Mouse (Mus musculus) MEL (cell line): ENCODE data around the gene Daxx. TPM values are rescaled to one million over a fixed set of nuclear protein-coding genes. Genes with fewer than 3 reads are reported as not detected.

Experiments used
- DNase-seq: peaks from one replicate; pipeline ENCODE4 v3.0.0; 2011; ENCODE audit warnings: low read depth, low spot score
- H3K27ac ChIP-seq: 2 replicates; pipeline ENCODE4 v1.5.1; 2012; ENCODE audit warnings: low read depth, mild to moderate bottlenecking, control low read depth, low read length, moderate library complexity; ENCODE audit not compliant: control insufficient read depth
- H3K27me3 ChIP-seq, 2 experiments: fragments of 150-350 bp in 1 of 2; sonication (generic) in 1 of 2; 2 replicates each; pipeline ENCODE4 v1.6.1; 2012; ENCODE audit warnings: low read length in 2 of 2, mild to moderate bottlenecking in 2 of 2, improper control_type of control experiment in 1 of 2, moderate library complexity in 1 of 2; ENCODE audit not compliant: insufficient read depth in 2 of 2, control insufficient read depth in 1 of 2
- H3K36me3 ChIP-seq, 2 experiments: 2 replicates each; pipeline ENCODE4 v1.6.1; 2012 to 2014; ENCODE audit warnings: low read length in 2 of 2, improper control_type of control experiment in 1 of 2, inconsistent platforms in 1 of 2, mild to moderate bottlenecking in 1 of 2; ENCODE audit not compliant: insufficient read depth in 2 of 2, control insufficient read depth in 1 of 2
- H3K4me1 ChIP-seq, 2 experiments: fragments of 150-350 bp in 1 of 2; sonication (generic) in 1 of 2; 2 replicates each; pipeline ENCODE4 v1.6.1; 2012; ENCODE audit warnings: low read length in 2 of 2, improper control_type of control experiment in 1 of 2, mild to moderate bottlenecking in 1 of 2; ENCODE audit not compliant: insufficient read depth in 2 of 2, control insufficient read depth in 1 of 2
- H3K4me3 ChIP-seq, 2 experiments: fragments of 150-350 bp in 1 of 2; sonication (generic) in 1 of 2; 2 replicates each; pipeline ENCODE4 v1.5.1; 2012; ENCODE audit warnings: low read depth in 2 of 2, low read length in 2 of 2, mild to moderate bottlenecking in 2 of 2, moderate library complexity in 2 of 2, control low read depth in 1 of 2, improper control_type of control experiment in 1 of 2; ENCODE audit not compliant: control insufficient read depth in 1 of 2, insufficient read depth in 1 of 2
- H3K79me2 ChIP-seq: 2 replicates; pipeline ENCODE4 v1.6.1; 2012; ENCODE audit warnings: mild to moderate bottlenecking, low read length, moderate library complexity; ENCODE audit not compliant: control insufficient read depth, poor library complexity, insufficient read depth
- H3K9ac ChIP-seq: 2 replicates; pipeline ENCODE4 v1.6.1; 2012; ENCODE audit warnings: low read depth, mild to moderate bottlenecking, control low read depth, low read length, moderate library complexity; ENCODE audit not compliant: control insufficient read depth, poor library complexity, severe bottlenecking
- H3K9me3 ChIP-seq: fragments of 150-350 bp; sonication (generic); replicated peaks from 2 replicates; pipeline ENCODE4 v1.6.1; 2012; ENCODE audit warnings: mild to moderate bottlenecking, low read length, improper control_type of control experiment, moderate library complexity; ENCODE audit not compliant: insufficient read depth
- BHLHE40 ChIP-seq: IDR thresholded peaks from 2 replicates; pipeline ENCODE4 v1.6.1; 2012; ENCODE audit warnings: low read depth, mild to moderate bottlenecking, inconsistent platforms, low read length, improper control_type of control experiment, borderline replicate concordance
- E2F4 ChIP-seq: IDR thresholded peaks from 2 replicates; pipeline ENCODE4 v1.6.1; 2011; ENCODE audit warnings: low read depth, low read length, improper control_type of control experiment, borderline replicate concordance
- ELF1 ChIP-seq: IDR thresholded peaks from 2 replicates; pipeline ENCODE4 v1.6.1; 2014; ENCODE audit warnings: low read depth, mild to moderate bottlenecking, inconsistent platforms, low read length, improper control_type of control experiment, moderate library complexity
- EP300 ChIP-seq, 2 experiments: IDR thresholded peaks; 2 replicates each; pipeline ENCODE4 v1.6.1; 2011; ENCODE audit warnings: improper control_type of control experiment in 2 of 2, low read length in 2 of 2, low read depth in 1 of 2, mild to moderate bottlenecking in 1 of 2
- ETS1 ChIP-seq: IDR thresholded peaks from 2 replicates; pipeline ENCODE4 v1.6.1; 2012; ENCODE audit warnings: low read depth, mild to moderate bottlenecking, inconsistent platforms, low read length, improper control_type of control experiment, moderate library complexity
- KAT2A ChIP-seq: conservative IDR thresholded peaks from 2 replicates; pipeline ENCODE4 v1.6.1; 2012; ENCODE audit warnings: low read depth, low read length, improper control_type of control experiment, inconsistent platforms
- MAFK ChIP-seq: IDR thresholded peaks from 2 replicates; pipeline ENCODE4 v1.6.1; 2011; ENCODE audit warnings: low read depth, mild to moderate bottlenecking, low read length, improper control_type of control experiment, borderline replicate concordance
- MXI1 ChIP-seq: IDR thresholded peaks from 2 replicates; pipeline ENCODE4 v1.6.1; 2011; ENCODE audit warnings: mild to moderate bottlenecking, low read depth, low read length, improper control_type of control experiment
- MYB ChIP-seq: IDR thresholded peaks from 2 replicates; pipeline ENCODE4 v1.6.1; 2011; ENCODE audit warnings: mild to moderate bottlenecking, low read depth, low read length, improper control_type of control experiment
- NELFE ChIP-seq: IDR thresholded peaks from 2 replicates; pipeline ENCODE4 v1.6.1; 2011; ENCODE audit warnings: low read depth, low read length, improper control_type of control experiment
- NRF1 ChIP-seq: IDR thresholded peaks from 2 replicates; pipeline ENCODE4 v1.6.1; 2014; ENCODE audit warnings: low read depth, mild to moderate bottlenecking, inconsistent platforms, low read length, improper control_type of control experiment, moderate library complexity; ENCODE audit not compliant: poor library complexity, insufficient read depth, severe bottlenecking
- POLR2AphosphoS2 ChIP-seq: IDR thresholded peaks from 2 replicates; pipeline ENCODE4 v1.6.1; 2011; ENCODE audit warnings: low read length, improper control_type of control experiment
- RCOR1 ChIP-seq: IDR thresholded peaks from 2 replicates; pipeline ENCODE4 v1.6.1; 2012; ENCODE audit warnings: low read depth, mild to moderate bottlenecking, inconsistent platforms, low read length, improper control_type of control experiment
- TAL1 ChIP-seq: IDR thresholded peaks from 2 replicates; pipeline ENCODE4 v1.6.1; 2012; ENCODE audit warnings: mild to moderate bottlenecking, inconsistent platforms, low read length, moderate library complexity, mixed read lengths
- TBP ChIP-seq: IDR thresholded peaks from 2 replicates; pipeline ENCODE4 v1.8.0; 2011; ENCODE audit warnings: low read depth, low read length, improper control_type of control experiment
- TCF12 ChIP-seq: IDR thresholded peaks from 2 replicates; pipeline ENCODE4 v1.6.1; 2014; ENCODE audit warnings: low read depth, mild to moderate bottlenecking, inconsistent platforms, low read length, improper control_type of control experiment, moderate library complexity
- USF2 ChIP-seq, 2 experiments: IDR thresholded peaks; 2 replicates each; pipeline ENCODE4 v1.6.1; 2011 to 2012; ENCODE audit warnings: improper control_type of control experiment in 2 of 2, low read length in 2 of 2, borderline replicate concordance in 1 of 2, inconsistent platforms in 1 of 2, low read depth in 1 of 2, mild to moderate bottlenecking in 1 of 2; ENCODE audit not compliant: insufficient read depth in 1 of 2
- ZC3H11A ChIP-seq: IDR thresholded peaks from 2 replicates; pipeline ENCODE4 v1.6.1; 2012; ENCODE audit warnings: low read depth, mild to moderate bottlenecking, inconsistent platforms, low read length, improper control_type of control experiment
- polyA plus RNA-seq, 2 experiments: library from polyadenylated mRNA; stranded (reverse) in 1 of 2; unstranded in 1 of 2; fragments of >175 nt in 1 of 2; fragments of >200 nt in 1 of 2; gene quantifications; 2 replicates each; pipeline versions ENCODE4 v1.2.1 to v1.2.4; 2012; ENCODE audit warnings: low replicate concordance in 2 of 2, low read depth in 1 of 2; ENCODE audit not compliant: insufficient read length in 2 of 2, insufficient read depth in 1 of 2, missing spikeins in 1 of 2
- total RNA-seq: library from RNA; depleted of rRNA; stranded (reverse); fragments of 300-350 nt; gene quantifications from 2 replicates; pipeline ENCODE4 v1.2.3, GENCODE M21; 2012

The Daxx gene
- total and polyA plus RNA-seq, 3 experiments = 40.6 to 68.0 TPM; not detected in 1

- peak; percentile 38; the same call in 1 of the 2 replicates for TF ChIP-seq KAT2A
- TF ChIP-seq E2F4 = no peak
- TF ChIP-seq NELFE = no peak
- TF ChIP-seq RCOR1 = no peak
- TF ChIP-seq NRF1 = no peak
- TF ChIP-seq TAL1 = no peak
- 0 out of 2 replicates have a peak, but pooled peaks have one; percentile 1 for TF ChIP-seq TBP
- TF ChIP-seq MYB = no peak
- TF ChIP-seq ZC3H11A = peak; percentile 31
- no peak for TF ChIP-seq BHLHE40
- no peak for TF ChIP-seq USF2 (IDR thresholded peaks at IDR 0.05; ENCODE audit: borderline replicate concordance in 1 of 2, insufficient read depth in 1 of 2, low read depth in 1 of 2, low read length in 2 of 2)
- TF ChIP-seq MXI1 = peak; percentile 81
- TF ChIP-seq TCF12 = peak; percentile 24; the same call in 1 of the 2 replicates
- no peak for TF ChIP-seq ELF1
- TF ChIP-seq MAFK = no peak
- no peak for TF ChIP-seq POLR2AphosphoS2
- TF ChIP-seq ETS1 = peak; percentile 42; the same call in 1 of the 2 replicates
Observed at GRCm38 (mm10) chr17:33920282-33921097, 11.3 kb downstream of the Daxx start (continued).

- TF ChIP-seq TCF12 (no peak), BHLHE40 (no peak), EP300 (IDR thresholded peaks at IDR 0.05; ENCODE audit: low read depth in 1 of 2, low read length in 2 of 2) (no peak), MXI1 (no peak), NRF1 (no peak)
- Histone ChIP-seq H3K9me3 (no peaks in the 10 kb centered on the region), H3K36me3 (peaks cover 0 to 8% of the 10 kb centered on the region in 2 experiments; a peak in 2 of 4 replicates), H3K79me2 (peaks cover 7% of the 10 kb centered on the region), H3K4me1 (peaks cover 2 to 27% of the 10 kb centered on the region in 2 experiments), H3K27me3 (no peaks in the 10 kb centered on the region), H3K9ac (no peak overlapping the region), H3K4me3 (no peak overlapping the region), H3K27ac (no peak overlapping the region)
- no peak for DNase-seq
Observed at GRCm38 (mm10) chr17:33921361-33921760, 12.1 kb downstream of the Daxx start.
